Mouse (Mus musculus) C3H10T1/2 (cell line): Measurements from ENCODE around the gene Tmco5b. TPM values are rescaled to one million over a fixed set of nuclear protein-coding genes. Genes with fewer than 3 reads are reported as not detected.

Experiments used
- polyA plus RNA-seq, 2 experiments: library from polyadenylated mRNA; unstranded; fragments of >200 nt; fragmentation: generic; extraction: Trizol; gene quantifications; one replicate each; pipeline ENCODE4 v1.2.1; 2012; ENCODE audit warnings: missing spikeins in 2 of 2

Gene Tmco5b
- polyA plus RNA-seq = not detected

DNA sequence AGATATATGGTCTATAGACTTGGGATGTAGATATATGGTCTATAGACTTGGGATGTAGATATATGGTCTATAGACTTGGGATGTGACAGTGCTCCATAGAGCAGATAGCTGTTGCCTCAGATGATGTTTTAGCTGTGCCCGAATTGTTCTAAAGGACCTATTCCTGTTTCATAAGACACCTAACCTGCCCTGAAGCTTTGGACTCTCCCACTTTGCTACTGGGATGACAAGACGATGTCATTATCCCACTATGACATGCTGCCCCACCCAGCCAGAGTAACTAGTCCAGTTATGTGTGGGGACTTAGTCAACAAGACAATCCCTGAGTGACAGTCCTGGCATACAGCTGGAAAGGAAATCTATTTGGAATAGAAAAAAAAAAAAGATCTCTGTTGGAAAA, at the start of gene Tmco5b:
TSS of gene Tmco5b (plus strand) at position 301 of the 400 bp plus-strand sequence.

Other genes starting within 250 kb of the Tmco5b start
- gene Ryr3, start 68.6 kb upstream of the Tmco5b start, polyA plus RNA-seq = under 1 TPM in 1 of 2 experiments, not detected in 1; 0.11 TPM
- gene Fmn1, start 42.0 kb downstream of the Tmco5b start, polyA plus RNA-seq = 1 to 10 TPM in 1 of 2 experiments, under 1 TPM in 1; 0.94 to 3.0 TPM